Mouse (Mus musculus) mouse embryonic stem cell (cell line): ENCODE measurements around the gene Fam216b.

Experiments
- in situ Hi-C, 2 experiments: fragments of 300-500 bp; cut with MboI; formaldehyde crosslinking; loops; 1 replicate in 1 of 2; 3 replicates in 1 of 2; pipeline ENCODE4 v1.14.3; 2019 to 2020; ENCODE audit warnings: low sequenced_read_pairs in 2 of 2, low pct_unique_long_range_greater_than_20kb in 1 of 2, mixed read lengths in 1 of 2; ENCODE audit not compliant: unreplicated experiment in 1 of 2

Fam216b gene

GRCm38 (mm10) chr14:78088907-78089306 is at the start of gene Fam216b:
Fam216b (minus strand) TSS chr14:78089007.
- in situ Hi-C loops: no loop called here

DNA sequence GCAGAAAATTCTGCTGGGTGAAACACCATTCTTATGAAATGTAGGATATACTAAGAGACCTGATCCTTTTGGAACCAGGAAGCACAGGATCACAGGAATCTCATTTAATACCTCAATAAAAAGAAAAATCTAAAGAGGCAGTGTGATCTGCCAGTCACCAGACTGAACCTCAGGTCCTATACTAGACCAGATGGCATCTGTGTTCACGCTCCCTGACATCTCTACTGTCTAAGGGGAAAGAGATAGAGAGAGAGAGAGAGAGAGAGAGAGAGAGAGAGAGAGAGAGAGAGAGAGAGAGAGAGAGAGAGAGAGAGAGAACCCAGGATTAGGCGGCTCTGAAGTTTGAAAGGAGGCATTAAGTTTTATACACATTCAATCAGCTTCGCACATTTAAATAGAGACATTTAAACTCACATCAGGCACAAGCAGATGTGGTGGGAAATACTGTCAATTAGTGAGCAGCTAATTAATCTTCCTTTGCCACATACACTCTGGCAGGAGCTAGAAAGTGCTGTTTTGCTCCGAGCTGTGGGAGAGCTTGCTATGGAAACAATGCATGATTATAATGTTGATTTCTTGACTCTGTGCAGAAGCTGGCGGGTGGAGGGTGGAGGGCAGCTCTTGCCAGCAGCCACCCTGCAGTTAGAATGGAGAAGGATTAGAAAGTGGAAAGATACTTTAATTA is 43.7 kb upstream of the Fam216b start:
- in situ Hi-C loops: no loop called here

- in situ Hi-C loops: no loop called here
Measured at GRCm38 (mm10) chr14:78126670-78127069, 37.9 kb upstream of the Fam216b start.

GRCm38 (mm10) chr14:78120286-78120685 is 31.5 kb upstream of the Fam216b start:
- in situ Hi-C loops: no loop called here

GRCm38 (mm10) chr14:78119449-78120200 is 30.8 kb upstream of the Fam216b start:
- in situ Hi-C loops: no loop called here

DNA sequence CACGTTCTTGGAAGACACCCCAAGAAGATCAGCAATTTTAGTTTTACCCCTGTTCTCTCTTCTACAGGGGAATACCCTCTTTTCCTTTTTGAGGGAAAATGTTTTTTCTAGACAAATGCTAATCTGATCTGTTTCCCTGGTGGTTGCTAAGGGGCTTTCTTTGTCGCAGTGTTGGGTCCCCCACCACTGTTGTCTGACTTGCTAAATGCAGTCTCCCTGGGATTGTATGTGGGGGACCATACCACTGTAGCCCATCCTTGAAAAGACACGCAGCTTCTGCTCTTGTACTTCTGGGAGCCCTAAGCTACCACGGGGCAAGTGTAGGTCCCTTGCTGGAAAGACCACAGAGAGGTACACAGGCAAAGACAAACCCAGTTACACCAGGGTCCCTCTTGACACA is 28.9 kb upstream of the Fam216b start:
- in situ Hi-C loops: no loop called here

GRCm38 (mm10) chr14:78117268-78117667 is 28.5 kb upstream of the Fam216b start:
- in situ Hi-C loops: no loop called here

GRCm38 (mm10) chr14:78112466-78112865 is 23.7 kb upstream of the Fam216b start:
- in situ Hi-C loops: no loop called here

GRCm38 (mm10) chr14:78110871-78111270 is 22.1 kb upstream of the Fam216b start:
- in situ Hi-C loops: no loop called here

DNA sequence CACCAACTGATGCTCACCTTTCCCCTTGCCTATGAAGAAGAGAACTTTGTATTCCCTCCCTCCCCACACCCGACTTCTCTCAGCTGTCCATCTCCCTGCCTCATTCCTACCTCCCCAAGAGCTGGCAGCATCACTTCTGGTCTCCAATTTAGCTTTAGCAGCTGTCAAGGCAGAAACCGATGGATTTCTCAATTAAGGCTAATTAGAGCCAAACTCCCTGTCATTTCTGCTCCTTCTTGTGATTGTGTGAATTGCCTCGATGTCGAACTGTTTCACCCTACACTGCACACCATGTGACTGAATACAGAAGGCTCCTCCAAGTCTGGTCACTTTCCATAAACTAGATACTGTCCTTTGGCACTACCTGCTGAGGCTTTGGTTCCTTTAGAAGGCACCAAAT is 20.6 kb upstream of the Fam216b start:
- in situ Hi-C loops: no loop called here

- in situ Hi-C loops: no loop called here
Measured at GRCm38 (mm10) chr14:78108388-78108787, 19.6 kb upstream of the Fam216b start.

GRCm38 (mm10) chr14:78089591-78089990 is 784 bp upstream of the Fam216b start:
- in situ Hi-C loops: no loop called here

DNA sequence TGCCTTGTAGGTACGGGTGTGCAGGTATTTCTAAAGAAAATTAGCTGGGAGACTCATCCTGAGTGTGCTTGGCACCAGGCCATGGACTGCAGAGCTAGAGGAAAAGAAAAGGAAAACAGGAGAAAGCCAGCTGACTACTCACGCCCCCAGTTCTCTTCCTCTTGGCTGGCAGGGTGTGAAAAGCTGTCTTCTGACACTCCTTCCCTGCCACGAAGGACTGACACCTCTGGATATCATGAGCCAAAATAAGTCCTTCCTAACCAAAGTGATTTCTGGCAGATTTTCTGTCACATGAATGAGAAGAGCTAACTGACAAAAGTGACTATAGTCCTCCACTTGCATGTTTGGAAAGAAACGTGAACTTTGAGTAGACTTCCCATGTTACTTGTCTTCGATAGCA is 5.3 kb downstream of the Fam216b start:
- in situ Hi-C loops: no loop called here

GRCm38 (mm10) chr14:78077508-78077907 is 11.3 kb downstream of the Fam216b start:
- in situ Hi-C loops: no loop called here

DNA sequence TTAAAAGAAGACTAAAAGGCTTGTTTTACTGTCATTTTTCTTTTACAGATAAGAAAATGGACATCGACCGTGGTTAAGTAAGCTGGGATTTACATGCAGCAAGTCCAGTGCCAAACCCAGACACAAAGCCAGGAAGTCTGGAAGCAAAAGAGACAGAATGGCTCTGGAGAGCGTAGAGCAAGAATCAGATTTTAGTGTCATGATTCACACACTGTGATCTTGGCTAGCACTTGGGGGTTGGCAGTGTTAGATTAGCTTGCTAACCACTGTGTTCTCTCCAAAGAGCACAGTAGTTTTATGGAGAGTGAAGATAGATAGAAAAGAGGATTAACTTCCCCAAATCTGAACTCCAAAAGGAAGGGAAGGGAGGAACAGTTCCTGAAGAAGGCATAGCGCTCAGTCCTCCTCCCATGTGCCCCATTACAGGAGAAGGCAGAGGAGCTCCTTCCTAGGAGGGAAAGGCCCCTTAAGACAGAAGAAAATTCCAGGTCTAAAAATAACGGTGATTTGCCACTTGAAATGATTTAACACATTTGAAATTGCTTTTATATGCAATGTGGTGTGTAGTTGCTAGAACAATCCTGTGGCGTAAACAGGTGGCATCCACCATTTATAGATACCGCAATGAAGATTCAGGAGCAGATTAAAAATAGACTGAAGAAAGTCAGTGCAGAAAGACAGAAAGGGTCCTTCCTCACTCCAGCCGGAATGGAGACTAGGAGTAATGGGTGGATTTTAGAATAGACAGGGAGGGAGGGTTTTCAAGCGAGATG is 22.7 kb downstream of the Fam216b start:
- in situ Hi-C loops: loop anchor here in 1 of 2 experiments (25.0 kb wide), 1 partner anchor 196 kb away; no protein-coding TSS in a partner anchor

- in situ Hi-C loops: loop anchor here in 1 of 2 experiments (25.0 kb wide), 1 partner anchor 200 kb away; no protein-coding TSS in a partner anchor
Measured at GRCm38 (mm10) chr14:78062484-78062883, 26.3 kb downstream of the Fam216b start.

DNA sequence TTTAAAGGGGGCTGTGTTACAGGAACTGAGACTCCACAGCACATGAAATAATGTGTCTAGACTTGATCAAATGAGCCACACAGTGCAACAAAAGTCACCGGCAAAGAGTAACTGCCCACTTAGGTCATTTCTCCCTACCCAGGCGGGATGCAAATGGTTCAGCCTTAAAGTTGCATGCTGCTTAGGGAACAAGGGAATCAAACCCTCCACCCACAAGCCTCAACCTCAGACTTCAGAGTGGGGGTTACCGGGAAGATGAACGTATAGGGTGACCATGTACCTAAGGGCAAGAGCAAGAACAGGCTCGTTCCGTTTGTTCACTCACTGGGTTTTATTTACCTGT is 28.2 kb downstream of the Fam216b start:
- in situ Hi-C loops: loop anchor here in 1 of 2 experiments (25.0 kb wide), 1 partner anchor 202 kb away; no protein-coding TSS in a partner anchor

GRCm38 (mm10) chr14:78059878-78060608 is 28.8 kb downstream of the Fam216b start:
- in situ Hi-C loops: loop anchor here (10.0 to 25.0 kb wide), 2 partner anchors 202 to 215 kb away; no protein-coding TSS in a partner anchor
